In genomic region chr14:120298439-120298838, GRCm38 (mm10) we compare ENCODE assay signal across 23 mouse cellular contexts. TPM values are rescaled to one million over a fixed set of nuclear protein-coding genes. Genes with fewer than 3 reads are reported as not detected.
A peak's percentile ranks its signal among the peaks of the same experiment; 100 is the strongest.
DNase-seq lines count a peak whose midpoint lies in the region; ATAC-seq and TF ChIP-seq lines count a peak whose summit lies in the region.
"Had no signal": no experiment of that assay in that cellular context is flagged by ENCODE, and none has a peak within 500 bp of the region (broad histone marks: within the 10 kb centered on the region; RNA-seq: fewer than 3 reads in every experiment).

No protein-coding gene starts in this region.

- no peak for TF ChIP-seq POLR2A in heart, adult 2 months (IDR thresholded peaks at IDR 0.05; ENCODE audit: insufficient read depth, low read depth, low read length)
- TF ChIP-seq POLR2A in myocyte (IDR thresholded peaks at IDR 0.05; ENCODE audit: insufficient read length, low read depth), result no peak

- intact Hi-C loops in heart, adult 2 months (cut with DNase I), result no loop called here
- intact Hi-C loops in heart, postnatal 25 days (cut with DNase I), result no loop called here

- peak overlapping the region; percentile 90 for H3K27ac ChIP-seq in heart, adult 2 months
- H3K27ac ChIP-seq in intestine, postnatal 0 days (ENCODE audit: low read depth, low read length), result no peak overlapping the region
- no peak overlapping the region for H3K27ac ChIP-seq in intestine, embryonic 15.5 days
- 0 out of 2 replicates have a peak overlapping the region, but pooled peaks have one; percentile 88 for H3K27ac ChIP-seq in lung, embryonic 14.5 days (ENCODE audit: low read depth)
- no peak overlapping the region for H3K27ac ChIP-seq in hindbrain, embryonic 14.5 days
- H3K27ac ChIP-seq: forebrain, embryonic 13.5 days; liver, embryonic 15.5 days had no signal

- peaks cover 5% of the 10 kb centered on the region; the same call in 1 of the 2 replicates for H3K79me2 ChIP-seq in heart, adult 2 months (replicated peaks; ENCODE audit: control insufficient read depth, insufficient read depth, low read length)
- H3K79me2 ChIP-seq in myocyte (ENCODE audit: control insufficient read depth, insufficient read depth), result peaks cover 93% of the 10 kb centered on the region

- no peak for TF ChIP-seq EP300 in heart, adult 2 months (IDR thresholded peaks at IDR 0.05; ENCODE audit: insufficient read depth, low read depth, low read length)

- H3K4me3 ChIP-seq in heart, adult 2 months, result no peak overlapping the region
- H3K4me3 ChIP-seq in intestine, postnatal 0 days (ENCODE audit: low read depth, low read length), result no peak overlapping the region
- no peak overlapping the region for H3K4me3 ChIP-seq in intestine, embryonic 15.5 days (replicated peaks)
- H3K4me3 ChIP-seq in lung, embryonic 14.5 days (ENCODE audit: low read depth, low read length), result no peak overlapping the region
- H3K4me3 ChIP-seq in myocyte, result peak overlapping the region; percentile 22
- H3K4me3 ChIP-seq in hindbrain, embryonic 14.5 days (replicated peaks; ENCODE audit: low read length), result no peak overlapping the region
- H3K4me3 ChIP-seq: erythroblast, embryonic 14.5 days; forebrain, embryonic 13.5 days; limb, embryonic 12.5 days; liver, embryonic 15.5 days had no signal

- H3K36me3 ChIP-seq in heart, adult 2 months (ENCODE audit: control insufficient read depth, insufficient read depth, low read length), result peaks cover 62% of the 10 kb centered on the region
- H3K36me3 ChIP-seq in intestine, postnatal 0 days (ENCODE audit: control insufficient read depth, insufficient read depth), result peaks cover 7% of the 10 kb centered on the region; the same call in 1 of the 2 replicates
- no peaks in the 10 kb centered on the region for H3K36me3 ChIP-seq in intestine, embryonic 15.5 days
- H3K36me3 ChIP-seq in lung, embryonic 14.5 days (ENCODE audit: insufficient read depth), result no peaks in the 10 kb centered on the region; the same call in 1 of the 2 replicates
- no peaks in the 10 kb centered on the region for H3K36me3 ChIP-seq in myocyte (ENCODE audit: control insufficient read depth, insufficient read depth)
- H3K36me3 ChIP-seq in hindbrain, embryonic 14.5 days (replicated peaks; ENCODE audit: control insufficient read depth, insufficient read depth), result no peaks in the 10 kb centered on the region
- H3K36me3 ChIP-seq: liver, embryonic 15.5 days had no signal

- 37% methylated on average over 5 of the region's 5 CpGs for WGBS in heart, adult 2 months
- 47% methylated on average over 5 of the region's 5 CpGs for WGBS in intestine, postnatal 0 days
- WGBS in intestine, embryonic 15.5 days, result 54% methylated on average over 5 of the region's 5 CpGs
- 54% methylated on average over 5 of the region's 5 CpGs for WGBS in lung, embryonic 14.5 days
- 89% methylated on average over 5 of the region's 5 CpGs for WGBS in hindbrain, embryonic 14.5 days

- H3K9me3 ChIP-seq in intestine, postnatal 0 days (ENCODE audit: control insufficient read depth), result no peaks in the 10 kb centered on the region
- no peaks in the 10 kb centered on the region for H3K9me3 ChIP-seq in intestine, embryonic 15.5 days
- H3K9me3 ChIP-seq in lung, embryonic 14.5 days (ENCODE audit: low read depth, low read length), result no peaks in the 10 kb centered on the region
- no peaks in the 10 kb centered on the region for H3K9me3 ChIP-seq in hindbrain, embryonic 14.5 days (ENCODE audit: control insufficient read depth, low read length)
- H3K9me3 ChIP-seq: forebrain, embryonic 13.5 days; limb, embryonic 12.5 days; liver, embryonic 15.5 days had no signal

- H3K4me2 ChIP-seq in intestine, postnatal 0 days (replicated peaks; ENCODE audit: low read depth), result 0 out of 2 replicates have a peak overlapping the region, but pooled peaks have one; percentile 27
- H3K4me2 ChIP-seq in intestine, embryonic 15.5 days (replicated peaks), result no peak overlapping the region
- H3K4me2 ChIP-seq in lung, embryonic 14.5 days, result no peak overlapping the region
- H3K4me2 ChIP-seq in myocyte (ENCODE audit: low read depth), result peak overlapping the region; percentile 89
- H3K4me2 ChIP-seq in hindbrain, embryonic 14.5 days (replicated peaks), result no peak overlapping the region
- H3K4me2 ChIP-seq: forebrain, embryonic 13.5 days; liver, embryonic 15.5 days had no signal

- no peak overlapping the region for H3K9ac ChIP-seq in heart, adult 2 months (ENCODE audit: low read depth, low read length)
- no peak overlapping the region for H3K9ac ChIP-seq in intestine, postnatal 0 days (ENCODE audit: low read depth, low read length)
- no peak overlapping the region for H3K9ac ChIP-seq in intestine, embryonic 15.5 days
- H3K9ac ChIP-seq in lung, embryonic 14.5 days, result no peak overlapping the region
- H3K9ac ChIP-seq in hindbrain, embryonic 14.5 days, result no peak overlapping the region
- H3K9ac ChIP-seq: forebrain, embryonic 13.5 days; limb, embryonic 12.5 days; liver, embryonic 15.5 days had no signal

- no peak for TF ChIP-seq CTCF in heart, adult 2 months (IDR thresholded peaks at IDR 0.05)
- TF ChIP-seq CTCF in intestine, postnatal 0 days (IDR thresholded peaks at IDR 0.05; ENCODE audit: low read depth), result no peak
- TF ChIP-seq CTCF in lung, embryonic 14.5 days (IDR thresholded peaks at IDR 0.05; ENCODE audit: low read depth), result no peak

- ATAC-seq in intestine, postnatal 0 days, result no peak
- ATAC-seq in intestine, embryonic 15.5 days, result no peak
- ATAC-seq in lung, embryonic 14.5 days (ENCODE audit: insufficient read depth), result no peak
- no peak for ATAC-seq in hindbrain, embryonic 14.5 days (ENCODE audit: low FRiP score)
- ATAC-seq: forebrain, embryonic 13.5 days; hindbrain, embryonic 16.5 days had no signal

- H3ac ChIP-seq in myocyte (ENCODE audit: control insufficient read depth, insufficient read length), result no peak overlapping the region

- DNase-seq in heart, adult 2 months, result peak in 1 of 2 experiments; percentile 22
- DNase-seq in heart, postnatal 25 days (ENCODE audit: low spot score), result no peak
- DNase-seq in lung, embryonic 14.5 days, result no peak
- no peak for DNase-seq in lung, adult 18-20 months
- DNase-seq in hindbrain, embryonic 14.5 days (ENCODE audit: low spot score), result no peak
- DNase-seq: adrenal gland, postnatal 36 days; cerebellum, adult 8-10 months; gastrocnemius, postnatal 14 days; kidney, adult 11 months; kidney, postnatal 14 days; layer of hippocampus, adult 9-11 months; lung, postnatal 4 days; retina, postnatal 1 day; right cerebral cortex, postnatal 4 days; thymus, adult 2 months had no signal

- H3K27me3 ChIP-seq in heart, adult 2 months (ENCODE audit: control insufficient read depth, insufficient read depth, low read length), result no peaks in the 10 kb centered on the region
- no peaks in the 10 kb centered on the region for H3K27me3 ChIP-seq in intestine, postnatal 0 days (replicated peaks; ENCODE audit: control insufficient read depth, insufficient read depth, low read length)
- no peaks in the 10 kb centered on the region for H3K27me3 ChIP-seq in intestine, embryonic 15.5 days (replicated peaks)
- H3K27me3 ChIP-seq in lung, embryonic 14.5 days (ENCODE audit: insufficient read depth, low read length), result no peaks in the 10 kb centered on the region
- no peaks in the 10 kb centered on the region for H3K27me3 ChIP-seq in myocyte (ENCODE audit: control insufficient read depth, insufficient read depth, insufficient read length)
- H3K27me3 ChIP-seq in hindbrain, embryonic 14.5 days (ENCODE audit: control insufficient read depth, insufficient read depth, low read length), result no peaks in the 10 kb centered on the region
- H3K27me3 ChIP-seq: forebrain, embryonic 13.5 days; limb, embryonic 12.5 days; liver, embryonic 15.5 days had no signal

- H3K4me1 ChIP-seq in heart, adult 2 months (ENCODE audit: control insufficient read depth, insufficient read depth, low read length), result peaks cover 52% of the 10 kb centered on the region
- peaks cover 39% of the 10 kb centered on the region for H3K4me1 ChIP-seq in intestine, postnatal 0 days (replicated peaks; ENCODE audit: control insufficient read depth, insufficient read depth, low read length)
- H3K4me1 ChIP-seq in intestine, embryonic 15.5 days (replicated peaks), result peaks cover 56% of the 10 kb centered on the region
- H3K4me1 ChIP-seq in lung, embryonic 14.5 days (ENCODE audit: insufficient read depth), result peaks cover 59% of the 10 kb centered on the region
- peaks cover 23% of the 10 kb centered on the region for H3K4me1 ChIP-seq in hindbrain, embryonic 14.5 days (replicated peaks; ENCODE audit: control insufficient read depth, insufficient read depth, low read length)

TF ChIP-seq in myocyte, 11 proteins besides CTCF, POLR2A, EP300 and RAD21:
- TF ChIP-seq POLR2AphosphoS2 (IDR thresholded peaks at IDR 0.05; ENCODE audit: insufficient read length, low read depth) (no peak), MYOG (IDR thresholded peaks at IDR 0.05; ENCODE audit: control insufficient read depth in 1 of 3, insufficient read depth in 1 of 3, insufficient read length in 2 of 3, low read depth in 2 of 3) (no peak), TCF3 (IDR thresholded peaks at IDR 0.05; ENCODE audit: insufficient read length, low read depth) (no peak)

RNA-seq across cellular contexts. Expression of gene Mbnl2, which starts 23.0 kb away (rescaled TPM):
- total RNA-seq in heart, adult 2 months (2021), result 100 to 1,000 TPM; 221 to 258 TPM
- polyA plus RNA-seq in heart, adult 2 months (2012; rRNA removed), result 91.1 and 133 TPM in 2 replicates
- 100 to 1,000 TPM; 234 to 252 TPM for total RNA-seq in heart, postnatal 25 days (2021)
- 94.4 and 99.0 TPM in 2 replicates for polyA plus RNA-seq in intestine, postnatal 0 days (2015; fragmentation: Nextera tagmentation; extraction: Ambion mirVana)
- polyA plus RNA-seq in intestine, embryonic 15.5 days (2015; fragmentation: Nextera tagmentation; extraction: Ambion mirVana), result 105 and 111 TPM in 2 replicates
- 110 and 119 TPM in 2 replicates for polyA plus RNA-seq in lung, embryonic 14.5 days (2014; fragmentation: Nextera tagmentation; extraction: Ambion mirVana)
- polyA plus RNA-seq in myocyte (2012; fragmentation: generic; extraction: Trizol), result 38.5 TPM
- 24.4 and 29.7 TPM in 2 replicates for polyA plus RNA-seq in hindbrain, embryonic 14.5 days (2014; fragmentation: Nextera tagmentation; extraction: Ambion mirVana)

Comparison
In these comparisons a context has a peak if more than half of its experiments do, and no peak if none do; other contexts are left out.
1. H3K4me2 ChIP-seq: peak in intestine, postnatal 0 days (single experiment) and myocyte (single experiment); none in intestine, embryonic 15.5 days (single experiment), lung, embryonic 14.5 days (single experiment) and hindbrain, embryonic 14.5 days (single experiment).
2. H3K27ac ChIP-seq: peak in heart, adult 2 months (single experiment) and lung, embryonic 14.5 days (single experiment); none in intestine, postnatal 0 days (single experiment), intestine, embryonic 15.5 days (single experiment) and hindbrain, embryonic 14.5 days (single experiment).